ENCODE assay signal across 18 mouse cellular contexts in the genomic region with DNA sequence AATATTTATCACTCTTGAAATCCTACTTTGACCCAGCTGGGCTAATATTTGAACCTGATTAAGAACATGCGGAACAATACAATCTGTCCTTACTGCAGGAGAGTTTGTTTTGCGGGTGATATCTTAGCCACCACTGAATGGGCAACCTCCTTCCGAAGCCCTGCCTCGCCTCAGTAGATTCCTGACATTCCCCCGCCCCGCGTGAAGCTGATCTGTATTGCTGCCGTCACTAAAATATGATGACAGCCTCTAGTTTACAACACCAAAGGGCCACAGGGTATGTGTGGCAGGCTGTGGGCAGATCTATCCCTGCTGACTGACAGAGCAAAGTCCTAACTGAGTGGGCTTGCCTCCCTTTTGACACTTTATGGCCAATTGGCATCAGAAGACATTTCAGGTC. TPM values are rescaled to one million over a fixed set of nuclear protein-coding genes. Genes with fewer than 3 reads are reported as not detected.
DNase-seq lines count a peak whose midpoint lies in the region; ATAC-seq and TF ChIP-seq lines count a peak whose summit lies in the region.
"Had no signal": no experiment of that assay in that cellular context is flagged by ENCODE, and none has a peak within 500 bp of the region (broad histone marks: within the 10 kb centered on the region; RNA-seq: fewer than 3 reads in every experiment).

No protein-coding gene starts in this region.

- peak overlapping the region; percentile 95 for H3K27ac ChIP-seq in heart, adult 2 months
- H3K27ac ChIP-seq in heart, embryonic 13.5 days (replicated peaks), result peak overlapping the region; percentile 83
- peak overlapping the region; percentile 43; the same call in 1 of the 2 replicates for H3K27ac ChIP-seq in kidney, embryonic 16.5 days (ENCODE audit: low read length)
- H3K27ac ChIP-seq: embryonic facial prominence, embryonic 10.5 days; forebrain, embryonic 10.5 days; limb, embryonic 12.5 days; macrophage; midbrain, embryonic 15.5 days; neural tube, embryonic 12.5 days had no signal

- ATAC-seq in heart, embryonic 13.5 days (ENCODE audit: extremely low read depth, insufficient number of reproducible peaks, low FRiP score, low TSS enrichment), result no peak
- peak; percentile 62 for ATAC-seq in kidney, embryonic 16.5 days (ENCODE audit: low FRiP score, low TSS enrichment)
- ATAC-seq: midbrain, embryonic 15.5 days had no signal

- intact Hi-C loops in heart, adult 2 months (cut with DNase I), result no loop called here

- H3K4me2 ChIP-seq in heart, embryonic 13.5 days, result peak overlapping the region; percentile 63
- no peak overlapping the region for H3K4me2 ChIP-seq in kidney, embryonic 16.5 days (replicated peaks; ENCODE audit: low read depth, low read length)
- H3K4me2 ChIP-seq: limb, embryonic 12.5 days; midbrain, embryonic 15.5 days; neural tube, embryonic 12.5 days had no signal

- no peak for DNase-seq in heart, adult 2 months
- no peak for DNase-seq in heart, adult 9 months (ENCODE audit: low spot score in 2 of 2)
- peak; percentile 54 for DNase-seq in lung, postnatal 25 days (ENCODE audit: low spot score)
- DNase-seq in cerebellum, postnatal 10 days, result no peak
- no peak for DNase-seq in testis, postnatal 14 days (ENCODE audit: low spot score)
- no peak for DNase-seq in c-Kit-positive CD71-positive TER-119-positive erythroid progenitor cells, embryonic 14.5 days (ENCODE audit: low spot score)
- DNase-seq: cerebellum, adult 11-12 months; layer of hippocampus, postnatal 36 days; spleen, adult 18-20 months; thymus, adult 18-20 months had no signal

- no peaks in the 10 kb centered on the region for H3K27me3 ChIP-seq in heart, adult 2 months (ENCODE audit: control insufficient read depth, insufficient read depth, low read length)
- H3K27me3 ChIP-seq in heart, embryonic 13.5 days (replicated peaks), result no peaks in the 10 kb centered on the region
- peaks cover 3% of the 10 kb centered on the region; the same call in 1 of the 2 replicates for H3K27me3 ChIP-seq in kidney, embryonic 16.5 days (ENCODE audit: insufficient read depth, low read length)
- H3K27me3 ChIP-seq: limb, embryonic 12.5 days; midbrain, embryonic 15.5 days; neural tube, embryonic 12.5 days had no signal

- no peaks in the 10 kb centered on the region for H3K9me3 ChIP-seq in heart, embryonic 13.5 days
- H3K9me3 ChIP-seq in kidney, embryonic 16.5 days (ENCODE audit: low read length), result no peaks in the 10 kb centered on the region
- H3K9me3 ChIP-seq: embryonic facial prominence, embryonic 10.5 days; forebrain, embryonic 10.5 days; limb, embryonic 12.5 days; midbrain, embryonic 15.5 days; neural tube, embryonic 12.5 days had no signal

- peaks cover 6% of the 10 kb centered on the region for H3K4me1 ChIP-seq in heart, adult 2 months (ENCODE audit: control insufficient read depth, insufficient read depth, low read length)
- peaks cover 73% of the 10 kb centered on the region for H3K4me1 ChIP-seq in heart, embryonic 13.5 days
- peaks cover 11% of the 10 kb centered on the region; the same call in 1 of the 2 replicates for H3K4me1 ChIP-seq in kidney, embryonic 16.5 days (ENCODE audit: insufficient read depth, low read length)
- H3K4me1 ChIP-seq: neural tube, embryonic 12.5 days had no signal

- no peak for TF ChIP-seq POLR2A in heart, adult 2 months (IDR thresholded peaks at IDR 0.05; ENCODE audit: insufficient read depth, low read depth, low read length)

- TF ChIP-seq EP300 in heart, adult 2 months (IDR thresholded peaks at IDR 0.05; ENCODE audit: insufficient read depth, low read depth, low read length), result 0 out of 2 replicates have a peak, but pooled peaks have one; percentile 36

- no peaks in the 10 kb centered on the region for H3K79me2 ChIP-seq in heart, adult 2 months (replicated peaks; ENCODE audit: control insufficient read depth, insufficient read depth, low read length)

- TF ChIP-seq CTCF in heart, adult 2 months (IDR thresholded peaks at IDR 0.05), result no peak

- H3K9ac ChIP-seq in heart, adult 2 months (ENCODE audit: low read depth, low read length), result no peak overlapping the region
- H3K9ac ChIP-seq in heart, embryonic 13.5 days, result 0 out of 2 replicates have a peak overlapping the region, but pooled peaks have one; percentile 37
- no peak overlapping the region for H3K9ac ChIP-seq in kidney, embryonic 16.5 days (replicated peaks; ENCODE audit: low read length)
- H3K9ac ChIP-seq: limb, embryonic 12.5 days; midbrain, embryonic 15.5 days; neural tube, embryonic 12.5 days had no signal

- WGBS in heart, adult 2 months, result 45% methylated on average over 8 of the region's 8 CpGs
- WGBS in heart, embryonic 13.5 days, result 24% methylated on average over 8 of the region's 8 CpGs
- 52% methylated on average over 8 of the region's 8 CpGs for WGBS in kidney, embryonic 16.5 days

- H3K36me3 ChIP-seq in heart, adult 2 months (ENCODE audit: control insufficient read depth, insufficient read depth, low read length), result peaks cover 4% of the 10 kb centered on the region; the same call in 1 of the 2 replicates
- no peaks in the 10 kb centered on the region for H3K36me3 ChIP-seq in heart, embryonic 13.5 days
- no peaks in the 10 kb centered on the region for H3K36me3 ChIP-seq in kidney, embryonic 16.5 days (ENCODE audit: insufficient read depth, low read length)
- H3K36me3 ChIP-seq: embryonic facial prominence, embryonic 10.5 days; forebrain, embryonic 10.5 days; limb, embryonic 12.5 days; midbrain, embryonic 15.5 days; neural tube, embryonic 12.5 days had no signal

- H3K4me3 ChIP-seq in heart, adult 2 months, result no peak overlapping the region; the same call in 1 of the 2 replicates
- H3K4me3 ChIP-seq in heart, embryonic 13.5 days, result peak overlapping the region; percentile 18
- H3K4me3 ChIP-seq in kidney, embryonic 16.5 days (ENCODE audit: low read length), result no peak overlapping the region
- H3K4me3 ChIP-seq: embryonic facial prominence, embryonic 10.5 days; forebrain, embryonic 10.5 days; limb, embryonic 12.5 days; midbrain, embryonic 15.5 days; neural tube, embryonic 12.5 days had no signal

RNA-seq across cellular contexts. Expression of a gene that starts 38.9 kb away (rescaled TPM):
- 10 to 100 TPM; 22.5 to 25.4 TPM for total RNA-seq in heart, adult 2 months (2021)
- polyA plus RNA-seq in heart, adult 2 months (2012; rRNA removed), result 8.3 and 13.9 TPM in 2 replicates
- polyA plus RNA-seq in heart, embryonic 13.5 days (2015; fragmentation: Nextera tagmentation; extraction: Ambion mirVana), result 16.4 and 20.9 TPM in 2 replicates
- 27.6 and 28.1 TPM in 2 replicates for polyA plus RNA-seq in kidney, embryonic 16.5 days (2015; fragmentation: Nextera tagmentation; extraction: Ambion mirVana)

Comparison
In these comparisons a context has a peak if more than half of its experiments do, and no peak if none do; other contexts are left out.
1. H3K27ac ChIP-seq: peak in every context shown above with its lines; median percentile 95 in heart, adult 2 months; 83 in heart, embryonic 13.5 days; 43 in kidney, embryonic 16.5 days.